Mouse (Mus musculus): ENCODE data around the gene Ahdc1. TPM values are rescaled to one million over a fixed set of nuclear protein-coding genes. Genes with fewer than 3 reads are reported as not detected.

Ahdc1 gene
- polyA plus RNA-seq, 1 experiment from 2014 or later = 8.1 TPM

DNA sequence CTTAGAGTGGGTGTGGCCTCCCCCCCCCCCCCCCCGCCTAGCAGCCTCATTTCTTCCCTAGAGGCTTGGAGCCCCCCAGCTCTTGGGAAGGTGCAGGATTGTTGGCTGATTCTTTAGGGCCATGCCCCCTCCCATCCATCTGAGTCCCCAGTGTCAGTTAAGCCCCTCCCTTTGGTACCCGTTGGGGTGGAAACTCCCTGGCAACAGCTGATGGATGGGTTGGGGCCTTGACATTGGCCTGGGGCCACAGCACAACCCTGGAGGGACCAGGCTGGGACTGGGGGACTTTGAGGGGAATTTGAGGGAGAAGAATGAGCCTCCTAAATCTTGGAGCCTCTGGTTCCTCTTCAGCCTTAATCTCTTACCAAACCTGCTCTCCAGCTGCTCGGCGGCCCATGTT lies 13.3 kb downstream of the Ahdc1 start:
- Histone ChIP-seq H3K9me3 (no peaks in the 10 kb centered on the region), H3K9ac (no peak overlapping the region), H3K27me3 (no peaks in the 10 kb centered on the region), H3K4me3 (replicated peaks) (no peak overlapping the region), H3K4me1 (peaks cover 89% of the 10 kb centered on the region), H3K36me3 (replicated peaks) (no peaks in the 10 kb centered on the region), H3K4me2 (no peak overlapping the region), H3K27ac (peak overlapping the region; percentile 8; the same call in 1 of the 2 replicates)
- no peak for ATAC-seq (ENCODE audit: low FRiP score)
- WGBS = 23% methylated on average over 4 of the region's 4 CpGs

- H3K4me1 ChIP-seq = peaks cover 86% of the 10 kb centered on the region
- no peak for ATAC-seq (ENCODE audit: low FRiP score)
- H3K9me3 ChIP-seq = no peaks in the 10 kb centered on the region
- H3K27me3 ChIP-seq = no peaks in the 10 kb centered on the region
- H3K27ac ChIP-seq = peak overlapping the region; percentile 56
- peak overlapping the region; percentile 25; the same call in 1 of the 2 replicates for H3K9ac ChIP-seq
- no peak overlapping the region; the same call in 1 of the 2 replicates for H3K4me2 ChIP-seq
- no peaks in the 10 kb centered on the region for H3K36me3 ChIP-seq (replicated peaks)
- H3K4me3 ChIP-seq (replicated peaks) = no peak overlapping the region
- 23% methylated on average over 10 of the region's 10 CpGs for WGBS
Observed at GRCm38 (mm10) chr4:133024969-133025685, 14.1 kb downstream of the Ahdc1 start.

DNA sequence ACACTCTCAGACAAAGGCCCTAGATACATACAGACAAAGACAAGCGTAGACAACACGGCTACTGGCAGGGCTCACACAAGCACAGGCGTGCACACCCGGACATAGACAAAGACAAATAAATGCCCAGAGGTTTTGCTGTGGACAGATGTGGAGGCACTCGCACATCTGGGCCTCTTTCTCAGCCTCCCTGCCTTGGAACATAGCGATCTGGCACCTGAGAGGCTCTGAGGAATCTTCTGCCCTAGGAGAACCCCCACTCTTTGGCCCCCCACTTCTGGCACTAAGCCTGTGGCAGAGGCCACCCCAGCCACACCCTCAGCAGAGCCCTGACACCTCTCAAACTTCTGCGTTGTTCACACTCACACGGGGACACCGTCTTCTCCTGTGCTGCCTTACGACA lies 15.2 kb downstream of the Ahdc1 start:
- no peaks in the 10 kb centered on the region for H3K27me3 ChIP-seq
- no peaks in the 10 kb centered on the region for H3K36me3 ChIP-seq (replicated peaks)
- peaks cover 75% of the 10 kb centered on the region for H3K4me1 ChIP-seq
- peak overlapping the region; percentile 50 for H3K27ac ChIP-seq
- 80% methylated on average over 10 of the region's 10 CpGs for WGBS
- no peak overlapping the region for H3K4me2 ChIP-seq
- no peaks in the 10 kb centered on the region for H3K9me3 ChIP-seq
- no peak for ATAC-seq (ENCODE audit: low FRiP score)
- 0 out of 2 replicates have a peak overlapping the region, but pooled peaks have one; percentile 17 for H3K9ac ChIP-seq
- H3K4me3 ChIP-seq (replicated peaks) = no peak overlapping the region

- Histone ChIP-seq H3K4me2 (no peak overlapping the region), H3K4me3 (replicated peaks) (no peak overlapping the region), H3K9me3 (no peaks in the 10 kb centered on the region), H3K27me3 (no peaks in the 10 kb centered on the region), H3K27ac (0 out of 2 replicates have a peak overlapping the region, but pooled peaks have one; percentile 50), H3K9ac (0 out of 2 replicates have a peak overlapping the region, but pooled peaks have one; percentile 17), H3K4me1 (peaks cover 68% of the 10 kb centered on the region), H3K36me3 (replicated peaks) (no peaks in the 10 kb centered on the region)
- WGBS = 12% methylated on average over 2 of the region's 2 CpGs
- ATAC-seq (ENCODE audit: low FRiP score) = no peak
Observed at GRCm38 (mm10) chr4:133026826-133027375, 15.8 kb downstream of the Ahdc1 start.

DNA sequence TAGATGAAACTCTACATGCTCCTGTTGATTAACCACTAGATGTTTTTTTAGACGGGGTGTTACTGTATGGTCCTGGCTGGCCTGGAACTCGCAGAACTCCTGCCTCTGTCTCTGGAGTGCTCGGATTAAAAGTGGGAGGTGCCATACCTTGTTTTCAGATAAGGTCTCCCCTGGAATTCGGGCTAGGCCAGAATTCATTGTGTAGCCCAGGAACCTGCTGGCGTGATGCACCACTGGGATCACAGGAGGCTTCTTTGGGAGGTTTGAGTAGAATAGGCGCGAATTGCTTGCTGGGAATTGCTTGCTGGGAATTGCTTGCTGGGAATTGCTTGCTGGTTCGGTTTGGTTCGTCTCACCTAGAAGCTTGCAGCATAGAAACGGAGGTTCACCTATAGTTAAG lies 16.7 kb downstream of the Ahdc1 start:
- Histone ChIP-seq H3K9me3 (no peaks in the 10 kb centered on the region), H3K4me2 (no peak overlapping the region), H3K9ac (no peak overlapping the region), H3K27ac (no peak overlapping the region), H3K36me3 (replicated peaks) (no peaks in the 10 kb centered on the region), H3K4me1 (peaks cover 60% of the 10 kb centered on the region), H3K4me3 (replicated peaks) (no peak overlapping the region), H3K27me3 (no peaks in the 10 kb centered on the region)
- ATAC-seq (ENCODE audit: low FRiP score) = no peak
- WGBS = 59% methylated on average over 10 of the region's 10 CpGs

- Histone ChIP-seq H3K4me3 (replicated peaks) (no peak overlapping the region), H3K4me2 (no peak overlapping the region), H3K9me3 (no peaks in the 10 kb centered on the region), H3K9ac (no peak overlapping the region), H3K27me3 (no peaks in the 10 kb centered on the region), H3K4me1 (peaks cover 55% of the 10 kb centered on the region), H3K36me3 (replicated peaks) (no peaks in the 10 kb centered on the region), H3K27ac (no peak overlapping the region)
- 92% methylated on average over 6 of the region's 6 CpGs for WGBS
- no peak for ATAC-seq (ENCODE audit: low FRiP score)
Observed at GRCm38 (mm10) chr4:133028193-133028592, 17.1 kb downstream of the Ahdc1 start.

- Histone ChIP-seq H3K9me3 (no peaks in the 10 kb centered on the region), H3K27me3 (no peaks in the 10 kb centered on the region), H3K36me3 (replicated peaks) (no peaks in the 10 kb centered on the region), H3K4me2 (no peak overlapping the region), H3K9ac (no peak overlapping the region), H3K4me1 (peaks cover 49% of the 10 kb centered on the region), H3K4me3 (replicated peaks) (no peak overlapping the region), H3K27ac (no peak overlapping the region)
- 84% methylated on average over 6 of the region's 6 CpGs for WGBS
- ATAC-seq (ENCODE audit: low FRiP score) = no peak
Observed at GRCm38 (mm10) chr4:133028875-133029274, 17.8 kb downstream of the Ahdc1 start.

GRCm38 (mm10) chr4:133032410-133033095 lies 21.5 kb downstream of the Ahdc1 start:
- no peak for ATAC-seq (ENCODE audit: low FRiP score)
- WGBS = 90% methylated on average over 8 of the region's 8 CpGs

DNA sequence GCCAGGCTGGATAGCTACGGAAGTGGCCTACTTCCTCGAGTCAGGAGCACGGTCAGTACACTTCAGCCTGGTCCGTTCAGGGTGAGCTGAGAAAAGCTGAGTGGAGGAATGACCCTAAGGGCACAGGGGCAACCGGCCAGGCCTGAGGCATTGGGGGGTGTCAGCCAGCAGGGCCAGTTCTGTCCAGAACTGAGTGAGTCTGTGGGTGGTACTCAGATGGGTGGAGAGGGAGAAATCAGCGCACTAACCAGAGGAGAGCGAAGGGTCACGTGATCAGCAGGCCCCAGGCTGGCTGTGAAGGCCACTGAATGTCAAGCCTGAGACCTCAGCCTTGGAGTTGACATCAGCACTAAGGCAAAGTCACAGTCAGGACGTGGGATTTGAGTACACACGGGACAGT lies 23.4 kb downstream of the Ahdc1 start:
- no peak for ATAC-seq (ENCODE audit: low FRiP score)
- WGBS = 82% methylated on average over 10 of the region's 10 CpGs
- no peaks in the 10 kb centered on the region for H3K9me3 ChIP-seq

More at GRCm38 (mm10) chr4:133032410-133033095, 21.5 kb downstream of the Ahdc1 start:
- Histone ChIP-seq H3K27ac (no peak overlapping the region), H3K9ac (no peak overlapping the region), H3K9me3 (no peaks in the 10 kb centered on the region), H3K4me2 (no peak overlapping the region), H3K27me3 (peaks cover 25% of the 10 kb centered on the region), H3K36me3 (replicated peaks) (no peaks in the 10 kb centered on the region), H3K4me1 (peaks cover 19% of the 10 kb centered on the region), H3K4me3 (replicated peaks) (no peak overlapping the region)

GRCm38 (mm10) chr4:133035446-133035845 lies 24.4 kb downstream of the Ahdc1 start:
- Histone ChIP-seq H3K27ac (no peak overlapping the region), H3K36me3 (replicated peaks) (no peaks in the 10 kb centered on the region), H3K9ac (no peak overlapping the region), H3K27me3 (peaks cover 54% of the 10 kb centered on the region), H3K4me1 (peaks cover 36% of the 10 kb centered on the region), H3K4me2 (no peak overlapping the region), H3K9me3 (no peaks in the 10 kb centered on the region), H3K4me3 (replicated peaks) (no peak overlapping the region)
- ATAC-seq (ENCODE audit: low FRiP score) = no peak
- WGBS = 74% methylated on average over 1 of the region's 1 CpGs

More for the DNA sequence above, 23.4 kb downstream of the Ahdc1 start:
- H3K9ac ChIP-seq = no peak overlapping the region
- peaks cover 30% of the 10 kb centered on the region for H3K4me1 ChIP-seq
- H3K4me3 ChIP-seq (replicated peaks) = no peak overlapping the region
- H3K27ac ChIP-seq = no peak overlapping the region
- H3K36me3 ChIP-seq (replicated peaks) = no peaks in the 10 kb centered on the region
- peaks cover 45% of the 10 kb centered on the region for H3K27me3 ChIP-seq
- H3K4me2 ChIP-seq = no peak overlapping the region

DNA sequence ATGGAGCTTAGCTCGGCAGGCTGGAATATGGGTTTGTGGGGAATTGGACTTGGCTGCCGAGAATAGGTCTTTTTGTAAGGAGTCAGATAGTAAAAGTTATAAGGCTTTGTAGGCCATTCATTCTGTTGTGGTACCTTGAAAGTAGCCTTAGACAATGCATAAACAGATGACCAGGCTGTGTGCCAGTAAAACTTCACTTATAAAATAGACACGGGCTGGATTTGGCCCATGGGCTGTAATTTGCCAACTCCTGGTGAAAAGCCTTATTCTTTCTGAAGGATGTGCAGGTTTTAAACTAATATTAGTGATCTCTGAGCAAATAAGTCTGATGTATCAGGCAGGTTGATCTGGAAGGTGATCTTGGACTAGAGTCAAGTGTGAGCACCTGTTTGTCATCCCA lies 24.9 kb downstream of the Ahdc1 start:
- Histone ChIP-seq H3K9ac (no peak overlapping the region), H3K27ac (no peak overlapping the region), H3K4me1 (peaks cover 36% of the 10 kb centered on the region), H3K4me3 (replicated peaks) (no peak overlapping the region), H3K4me2 (no peak overlapping the region), H3K9me3 (no peaks in the 10 kb centered on the region), H3K36me3 (replicated peaks) (no peaks in the 10 kb centered on the region), H3K27me3 (peaks cover 59% of the 10 kb centered on the region)
- 84% methylated on average over 3 of the region's 3 CpGs for WGBS
- no peak for ATAC-seq (ENCODE audit: low FRiP score)

DNA sequence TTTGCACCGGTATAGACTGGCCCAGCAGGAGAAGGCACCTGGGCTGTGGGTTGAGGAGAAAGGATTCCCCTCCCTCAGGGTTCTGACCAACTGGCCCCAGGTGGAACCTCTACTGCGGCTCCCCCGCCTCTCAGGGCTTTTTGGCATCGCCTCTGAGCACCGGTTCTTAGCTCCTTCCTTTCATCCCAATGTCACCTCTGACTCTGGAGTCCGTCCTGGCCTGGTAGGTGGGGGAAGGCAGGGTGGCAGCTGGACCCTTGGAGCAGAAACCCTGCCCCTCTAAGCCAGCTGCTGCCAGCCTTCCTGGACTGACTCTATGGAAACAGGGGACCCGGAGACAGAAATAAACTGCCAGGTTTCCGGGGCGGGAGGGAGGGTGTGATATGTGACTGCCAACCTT lies 26.2 kb downstream of the Ahdc1 start:
- peaks cover 69% of the 10 kb centered on the region for H3K27me3 ChIP-seq
- 45% methylated on average over 9 of the region's 9 CpGs for WGBS
- peaks cover 48% of the 10 kb centered on the region for H3K4me1 ChIP-seq
- no peaks in the 10 kb centered on the region for H3K9me3 ChIP-seq
- H3K4me2 ChIP-seq = no peak overlapping the region
- H3K27ac ChIP-seq = no peak overlapping the region
- H3K4me3 ChIP-seq (replicated peaks) = no peak overlapping the region
- ATAC-seq (ENCODE audit: low FRiP score) = no peak
- H3K9ac ChIP-seq = no peak overlapping the region
- H3K36me3 ChIP-seq (replicated peaks) = no peaks in the 10 kb centered on the region

Measured in forebrain, embryonic 12.5 days (tissue).